23 mouse cellular contexts compared by ENCODE assay signal in genomic region chr10:81305663-81306062, GRCm38 (mm10). TPM values are rescaled to one million over a fixed set of nuclear protein-coding genes. Genes with fewer than 3 reads are reported as not detected.
A peak's percentile ranks its signal among the peaks of the same experiment; 100 is the strongest.
DNase-seq lines count a peak whose midpoint lies in the region; ATAC-seq and TF ChIP-seq lines count a peak whose summit lies in the region.
"Had no signal": no experiment of that assay in that cellular context is flagged by ENCODE, and none has a peak within 500 bp of the region (broad histone marks: within the 10 kb centered on the region; RNA-seq: fewer than 3 reads in every experiment).

No protein-coding gene starts in this region.

- intact Hi-C loops in heart, postnatal 36 days (cut with DNase I) = loop anchor here (1.0 kb wide), 1 partner anchor 16 kb away; no protein-coding TSS in a partner anchor

- peak overlapping the region; percentile 2; the same call in 1 of the 2 replicates for H3K27ac ChIP-seq in spleen, adult 2 months (ENCODE audit: insufficient read depth, low read length)
- H3K27ac ChIP-seq in intestine, embryonic 16.5 days (ENCODE audit: low read length) = no peak overlapping the region
- H3K27ac ChIP-seq: embryonic facial prominence, embryonic 12.5 days; heart, embryonic 10.5 days; hindbrain, embryonic 15.5 days had no signal

- peak; percentile 76 for DNase-seq in cerebellum, adult 11-12 months
- no peak for DNase-seq in cerebellum, postnatal 4 days (ENCODE audit: low spot score in 2 of 2)
- peak; percentile 8 for DNase-seq in heart, postnatal 4 days
- DNase-seq in heart, postnatal 36 days = no peak
- no peak for DNase-seq in spleen, adult 2 months (ENCODE audit: low read depth in 1 of 2, low spot score in 2 of 2)
- no peak for DNase-seq in spleen, adult 12 weeks (ENCODE audit: low spot score)
- DNase-seq in cerebellum, postnatal 36 days = peak; percentile 58
- DNase-seq: adrenal gland, adult 8-10 months; B cell, adult 2 months; gastrocnemius, postnatal 10 days; heart, adult 18-20 months; heart, postnatal 10 days had no signal

- H3K27me3 ChIP-seq in spleen, adult 2 months (ENCODE audit: control insufficient read depth, insufficient read depth, low read length) = no peaks in the 10 kb centered on the region
- H3K27me3 ChIP-seq in intestine, embryonic 16.5 days (replicated peaks; ENCODE audit: control insufficient read depth, insufficient read depth, low read length) = no peaks in the 10 kb centered on the region
- H3K27me3 ChIP-seq: embryonic facial prominence, embryonic 12.5 days; hindbrain, embryonic 15.5 days had no signal

- TF ChIP-seq POLR2A in spleen, adult 2 months (IDR thresholded peaks at IDR 0.05; ENCODE audit: low read depth, low read length) = no peak

- peaks cover 33% of the 10 kb centered on the region for H3K36me3 ChIP-seq in spleen, adult 2 months (ENCODE audit: control insufficient read depth, insufficient read depth, low read length)
- peaks cover 23% of the 10 kb centered on the region for H3K36me3 ChIP-seq in intestine, embryonic 16.5 days (ENCODE audit: control insufficient read depth, insufficient read depth, low read length)

- no peaks in the 10 kb centered on the region for H3K9me3 ChIP-seq in intestine, embryonic 16.5 days (ENCODE audit: control insufficient read depth, low read length)
- H3K9me3 ChIP-seq: embryonic facial prominence, embryonic 12.5 days; G1E; heart, embryonic 10.5 days; hindbrain, embryonic 10.5 days; hindbrain, embryonic 15.5 days had no signal

- no peak overlapping the region for H3K9ac ChIP-seq in intestine, embryonic 16.5 days (ENCODE audit: low read depth, low read length)
- H3K9ac ChIP-seq: embryonic facial prominence, embryonic 12.5 days; hindbrain, embryonic 15.5 days had no signal

- no peak overlapping the region for H3K4me3 ChIP-seq in spleen, adult 2 months (ENCODE audit: extremely low read depth, insufficient read depth, insufficient read length)
- no peak overlapping the region for H3K4me3 ChIP-seq in intestine, embryonic 16.5 days (ENCODE audit: low read length)
- H3K4me3 ChIP-seq: embryonic facial prominence, embryonic 12.5 days; heart, embryonic 10.5 days; hindbrain, embryonic 10.5 days; hindbrain, embryonic 15.5 days had no signal

- 91% methylated on average over 14 of the region's 14 CpGs for WGBS in spleen, adult 2 months
- WGBS in intestine, embryonic 16.5 days = 94% methylated on average over 14 of the region's 14 CpGs

- peaks cover 41% of the 10 kb centered on the region for H3K4me1 ChIP-seq in spleen, adult 2 months (ENCODE audit: control insufficient read depth, insufficient read depth, insufficient read length)
- peaks cover 37% of the 10 kb centered on the region for H3K4me1 ChIP-seq in intestine, embryonic 16.5 days (ENCODE audit: control insufficient read depth, insufficient read depth, low read length)

- no peak overlapping the region for H3K4me2 ChIP-seq in intestine, embryonic 16.5 days (ENCODE audit: low read depth, low read length)
- H3K4me2 ChIP-seq: embryonic facial prominence, embryonic 12.5 days; hindbrain, embryonic 15.5 days had no signal

- ATAC-seq in intestine, embryonic 16.5 days = no peak
- ATAC-seq: CD4-positive, CD25-positive, alpha-beta regulatory T cell, adult 4 months; forebrain, embryonic 16.5 days; intestine, postnatal 0 days had no signal

- TF ChIP-seq CTCF in spleen, adult 2 months (IDR thresholded peaks at IDR 0.05; ENCODE audit: extremely low read depth, insufficient read depth, insufficient read length, insufficient replicate concordance) = no peak

RNA-seq across cellular contexts. Expression of gene Pip5k1c, which starts 12.9 kb away (rescaled TPM):
- total RNA-seq in heart, postnatal 4 days (2021) = 10 to 100 TPM; 52.0 to 55.4 TPM
- total RNA-seq in heart, postnatal 36 days (2021) = 10 to 100 TPM; 31.5 to 33.3 TPM
- polyA plus RNA-seq in spleen, adult 2 months (2012; rRNA removed) = 93.2 and 111 TPM in 2 replicates
- polyA plus RNA-seq in intestine, embryonic 16.5 days (2015; fragmentation: Nextera tagmentation; extraction: Ambion mirVana) = 35.4 and 40.5 TPM in 2 replicates

RNA-seq across cellular contexts. Expression of gene Tjp3, which starts 14.3 kb away (rescaled TPM):
- total RNA-seq in heart, postnatal 4 days (2021) = under 1 TPM in 1 of 2 experiments, not detected in 1; 0.50 TPM
- total RNA-seq in heart, postnatal 36 days (2021) = under 1 TPM in 1 of 2 experiments, not detected in 1; 0.19 TPM
- polyA plus RNA-seq in spleen, adult 2 months (2012; rRNA removed) = 8.1 and 10.6 TPM in 2 replicates
- 53.2 and 56.6 TPM in 2 replicates for polyA plus RNA-seq in intestine, embryonic 16.5 days (2015; fragmentation: Nextera tagmentation; extraction: Ambion mirVana)

RNA-seq across cellular contexts. Expression of gene Cactin, which starts 15.2 kb away (rescaled TPM):
- total RNA-seq in heart, postnatal 4 days (2021) = 10 to 100 TPM; 20.7 to 21.0 TPM
- 10 to 100 TPM; 13.2 to 17.4 TPM for total RNA-seq in heart, postnatal 36 days (2021)
- 38.6 and 44.8 TPM in 2 replicates for polyA plus RNA-seq in spleen, adult 2 months (2012; rRNA removed)
- polyA plus RNA-seq in intestine, embryonic 16.5 days (2015; fragmentation: Nextera tagmentation; extraction: Ambion mirVana) = 28.7 and 29.0 TPM in 2 replicates

RNA-seq across cellular contexts. Expression of gene Tbxa2r, which starts 22.9 kb away (rescaled TPM):
- total RNA-seq in heart, postnatal 4 days (2021) = 1 to 10 TPM; 5.5 to 5.6 TPM
- 1 to 10 TPM; 5.0 to 5.4 TPM for total RNA-seq in heart, postnatal 36 days (2021)
- polyA plus RNA-seq in spleen, adult 2 months (2012; rRNA removed) = 68.1 and 92.5 TPM in 2 replicates
- 21.2 and 21.3 TPM in 2 replicates for polyA plus RNA-seq in intestine, embryonic 16.5 days (2015; fragmentation: Nextera tagmentation; extraction: Ambion mirVana)
- total RNA-seq: G1E had no signal
- polyA plus RNA-seq: G1E had no signal

RNA-seq across cellular contexts. Expression of gene Gipc3, which starts 37.4 kb away (rescaled TPM):
- total RNA-seq in heart, postnatal 4 days (2021) = 1 to 10 TPM; 2.2 to 3.3 TPM
- total RNA-seq in heart, postnatal 36 days (2021) = 1 to 10 TPM; 5.9 TPM
- polyA plus RNA-seq in spleen, adult 2 months (2012; rRNA removed) = 1.3 and 1.7 TPM in 2 replicates
- polyA plus RNA-seq in intestine, embryonic 16.5 days (2015; fragmentation: Nextera tagmentation; extraction: Ambion mirVana) = 0.06 and 0.12 TPM in 2 replicates
- total RNA-seq: common myeloid progenitor, adult 5-6 weeks had no signal
- polyA plus RNA-seq: embryonic facial prominence, embryonic 12.5 days; forebrain, embryonic 11.5 days; forebrain, embryonic 16.5 days; G1E; heart, embryonic 10.5 days; hindbrain, embryonic 10.5 days; hindbrain, embryonic 15.5 days had no signal

Comparison
In these comparisons a context has a peak if more than half of its experiments do, and no peak if none do; other contexts are left out.
1. DNase-seq: peak in cerebellum, adult 11-12 months (single experiment), heart, postnatal 4 days (single experiment) and cerebellum, postnatal 36 days (2 of 2); none in cerebellum, postnatal 4 days (0 of 2), heart, postnatal 36 days (0 of 2), spleen, adult 2 months (0 of 2) and spleen, adult 12 weeks (single experiment).